Mouse (Mus musculus) lung, postnatal 36 days (tissue): Measurements from ENCODE around the gene Syt12.

Experiments used
- DNase-seq: peaks from one replicate; pipeline ENCODE4 v3.0.0; 2022; ENCODE audit warnings: mixed read lengths

Syt12 gene

DNA sequence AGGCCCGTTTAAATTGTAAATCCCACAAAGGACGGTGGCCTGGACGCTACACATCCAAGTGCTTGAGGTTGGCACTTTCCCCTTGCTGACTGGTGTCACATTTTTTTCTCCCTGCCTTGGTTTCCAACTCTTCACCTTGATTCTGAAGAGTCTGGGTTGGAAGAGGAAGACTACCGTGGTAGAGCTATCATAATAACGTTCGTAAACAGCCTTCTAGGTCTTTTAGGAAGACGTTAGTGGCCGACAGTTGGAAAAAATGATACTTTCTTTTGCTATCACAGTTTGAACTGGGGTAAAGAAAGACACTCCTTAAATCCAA is 78.7 kb downstream of the Syt12 start:
- DNase-seq, result no peak

GRCm38 (mm10) chr19:4397798-4398629 is 79.2 kb downstream of the Syt12 start, which contains the start of gene Kdm2a:
Kdm2a (minus strand) TSS chr19:4398285.
- peak; percentile 32 for DNase-seq

DNA sequence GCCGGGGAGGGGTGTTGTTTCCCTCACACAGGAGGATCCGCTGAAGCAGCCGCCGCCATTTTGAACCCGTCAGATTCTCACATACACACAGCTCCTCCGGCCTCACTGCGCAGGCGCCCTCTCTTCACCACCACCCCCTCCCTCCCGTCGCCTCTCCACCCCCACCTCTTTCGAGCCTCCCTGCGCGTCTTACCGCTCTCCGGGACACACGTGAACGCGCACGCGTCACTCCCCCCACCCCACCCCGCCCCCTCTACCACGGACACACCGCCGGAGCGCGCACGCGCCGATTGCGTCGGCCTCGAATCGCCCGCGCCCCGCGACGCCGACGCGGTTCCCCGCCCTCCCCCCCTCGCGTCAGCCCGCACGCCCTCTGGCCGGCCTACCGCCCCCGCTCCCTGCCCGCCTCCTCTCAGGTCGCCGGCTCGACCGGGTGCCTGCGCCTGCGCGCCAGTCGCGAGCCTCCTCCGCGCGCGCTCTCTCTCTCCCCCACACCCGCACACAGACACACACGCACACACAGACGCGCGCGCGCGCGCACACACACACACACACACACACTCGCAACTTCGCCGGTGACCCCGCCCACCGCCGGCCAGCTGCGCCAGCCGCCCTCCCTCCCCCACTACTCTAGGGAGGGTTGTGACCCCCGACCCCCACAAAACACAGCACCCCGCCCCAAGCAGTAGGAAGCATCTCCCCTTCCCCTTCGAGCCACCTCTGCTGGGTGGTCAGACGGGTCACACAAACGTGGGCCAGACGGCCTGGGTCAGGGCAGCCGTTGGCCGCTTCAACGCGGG is 80.0 kb downstream of the Syt12 start:
- DNase-seq, result peak; percentile 98

GRCm38 (mm10) chr19:4396081-4396997 is 80.9 kb downstream of the Syt12 start:
- DNase-seq, result peak; percentile 32
